Mouse (Mus musculus): ENCODE measurements around the gene Rgs7.

GRCm38 (mm10) chr1:175319205-175319604 is 173.1 kb downstream of the Rgs7 start:
- TF ChIP-seq CTCF (IDR thresholded peaks at IDR 0.05; ENCODE audit: extremely low read depth, insufficient read depth, insufficient read length, insufficient replicate concordance) (no peak), POLR2A (IDR thresholded peaks at IDR 0.05; ENCODE audit: low read depth, low read length) (no peak)

Data from spleen, adult 2 months (tissue).